22 mouse cellular contexts compared by ENCODE assay signal in the genomic region with DNA sequence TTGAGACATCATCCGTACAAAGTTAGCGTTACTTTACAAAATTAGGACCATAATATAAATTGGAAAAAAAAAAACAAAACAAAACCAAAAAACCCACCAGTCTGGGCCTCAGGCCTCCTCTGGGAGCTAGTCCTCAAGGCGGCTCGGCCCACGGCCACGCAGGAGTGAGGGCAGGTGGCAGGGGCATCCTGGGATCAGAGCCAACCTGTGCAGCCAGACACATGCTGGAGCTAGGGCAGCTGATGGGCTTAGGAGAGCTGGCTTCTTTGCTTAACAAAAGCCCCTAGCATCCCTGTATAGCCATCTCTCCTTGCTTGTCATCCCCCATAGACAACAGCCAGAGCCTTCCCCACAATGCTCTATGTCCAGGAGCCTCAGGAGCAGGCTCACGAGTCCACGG. TPM values are rescaled to one million over a fixed set of nuclear protein-coding genes. Genes with fewer than 3 reads are reported as not detected.
"Had no signal": no experiment of that assay in that cellular context is flagged by ENCODE, and none has a peak within 500 bp of the region (broad histone marks: within the 10 kb centered on the region; RNA-seq: fewer than 3 reads in every experiment).

No protein-coding gene starts in this region.

- H3K27ac ChIP-seq: kidney, postnatal 0 days; left cerebral cortex, adult 2 months; limb, embryonic 10.5 days; limb, embryonic 13.5 days; liver, embryonic 12.5 days; liver, embryonic 15.5 days; lung, embryonic 15.5 days; midbrain, embryonic 13.5 days had no signal

- H3K9me3 ChIP-seq: limb, embryonic 10.5 days; limb, embryonic 13.5 days; liver, embryonic 12.5 days; liver, embryonic 15.5 days; lung, embryonic 15.5 days; megakaryocyte, embryonic 14.5 days; midbrain, embryonic 10.5 days; midbrain, embryonic 13.5 days had no signal

- ATAC-seq: liver, embryonic 12.5 days; midbrain, embryonic 13.5 days had no signal

- H3K4me2 ChIP-seq: limb, embryonic 13.5 days; liver, embryonic 12.5 days; liver, embryonic 15.5 days; lung, embryonic 15.5 days; midbrain, embryonic 13.5 days had no signal

- H3K4me1 ChIP-seq: limb, embryonic 13.5 days; liver, embryonic 12.5 days; liver, embryonic 15.5 days; lung, embryonic 15.5 days had no signal

- H3K27me3 ChIP-seq: limb, embryonic 13.5 days; liver, embryonic 15.5 days; lung, embryonic 15.5 days; midbrain, embryonic 13.5 days had no signal

- H3K36me3 ChIP-seq: midbrain, embryonic 10.5 days; midbrain, embryonic 13.5 days had no signal

- H3K4me3 ChIP-seq: left cerebral cortex, adult 2 months; limb, embryonic 10.5 days; limb, embryonic 13.5 days; liver, embryonic 12.5 days; liver, embryonic 15.5 days; lung, embryonic 15.5 days; megakaryocyte, embryonic 14.5 days; midbrain, embryonic 10.5 days; midbrain, embryonic 13.5 days had no signal

- DNase-seq: kidney, postnatal 36 days; layer of hippocampus, postnatal 36 days; liver; lung, adult 18-20 months; lung, postnatal 10 days; lung, postnatal 36 days; thymus, adult 18-20 months; thymus, postnatal 36 days had no signal

- H3K9ac ChIP-seq: limb, embryonic 13.5 days; liver, embryonic 12.5 days; liver, embryonic 15.5 days; lung, embryonic 15.5 days; midbrain, embryonic 13.5 days had no signal

RNA-seq across cellular contexts. Expression of a gene that starts 12.0 kb away (rescaled TPM):
- polyA plus RNA-seq: kidney, embryonic 14.5 days; kidney, postnatal 0 days; limb, embryonic 10.5 days; limb, embryonic 13.5 days; liver, embryonic 12.5 days; liver, embryonic 15.5 days; lung, embryonic 15.5 days; midbrain, embryonic 10.5 days; small intestine, adult 2 months; spleen, adult 2 months; stomach, embryonic 16.5 days had no signal
